Mouse (Mus musculus) erythroid progenitor cell, adult 5-6 weeks (primary cell): ENCODE measurements around the gene Hist1h4b. TPM values are rescaled to one million over a fixed set of nuclear protein-coding genes. Genes with fewer than 3 reads are reported as not detected.
"Not testable (repeated sequence)": the region's sequence is repeated elsewhere in the genome, so short reads cannot be mapped to it uniquely, and the experiment has no call there.

Experiments used
- ATAC-seq: replicated peaks from 2 replicates; pipeline ENCODE4 v1.8.0; 2016; ENCODE audit warnings: moderate number of reproducible peaks, mild to moderate bottlenecking, moderate TSS enrichment, inconsistent platforms; ENCODE audit not compliant: poor library complexity, low FRiP score, severe bottlenecking
- total RNA-seq, 2 experiments: library from RNA; stranded (forward) in 1 of 2; stranded (reverse) in 1 of 2; fragments of 150-400 nt in 1 of 2; fragments of 186-747, 209-891 nt in 1 of 2; gene quantifications; 2 replicates each; pipeline versions ENCODE4 v1.2.3 to v1.2.4; 2015 to 2017; ENCODE audit warnings: low replicate concordance in 2 of 2

Gene Hist1h4b
- total RNA-seq (2015; ENCODE audit: low replicate concordance) (331 and 380 TPM in 2 replicates), total RNA-seq (2017; ENCODE audit: low replicate concordance) (1,134 and 2,811 TPM in 2 replicates)

DNA sequence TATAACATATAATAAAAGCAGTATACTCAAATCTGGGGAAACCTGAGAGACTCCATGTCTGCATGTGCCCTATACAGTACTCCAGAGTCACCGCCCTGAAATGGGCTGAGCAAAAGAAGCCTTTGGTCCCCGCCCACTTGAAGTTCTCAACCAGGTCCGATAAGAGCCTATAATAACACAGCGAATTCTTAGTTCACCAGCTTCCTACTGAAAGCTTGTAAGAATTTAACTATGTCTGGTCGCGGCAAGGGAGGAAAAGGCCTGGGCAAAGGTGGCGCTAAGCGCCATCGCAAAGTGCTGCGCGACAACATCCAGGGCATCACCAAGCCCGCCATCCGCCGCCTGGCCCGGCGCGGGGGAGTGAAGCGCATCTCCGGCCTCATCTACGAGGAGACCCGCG lies at the start of gene Hist1h4b:
Hist1h4b (plus strand) TSS at position 224 of the 400 bp plus-strand sequence.
- ATAC-seq = peak; percentile 43

DNA sequence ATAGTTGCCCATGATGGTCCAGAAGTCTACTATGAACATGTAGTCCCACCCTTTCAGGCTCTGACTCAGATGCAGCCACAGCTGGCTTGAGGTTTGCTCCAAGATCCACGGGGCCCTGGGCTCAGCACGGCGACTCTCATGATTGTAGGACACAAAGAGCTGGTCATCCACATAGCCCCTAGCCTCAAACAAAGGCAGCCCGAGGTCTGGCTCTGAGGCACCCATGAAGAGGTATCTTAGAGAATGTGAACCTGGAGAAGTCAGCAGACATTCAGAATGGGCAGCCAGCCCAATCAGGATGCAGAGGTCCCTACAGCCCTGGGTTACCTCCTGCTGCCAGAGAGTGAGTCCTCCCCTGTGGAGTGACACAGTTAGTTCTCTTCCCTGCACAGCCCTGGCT lies 48.8 kb upstream of the Hist1h4b start:
- ATAC-seq = no peak

DNA sequence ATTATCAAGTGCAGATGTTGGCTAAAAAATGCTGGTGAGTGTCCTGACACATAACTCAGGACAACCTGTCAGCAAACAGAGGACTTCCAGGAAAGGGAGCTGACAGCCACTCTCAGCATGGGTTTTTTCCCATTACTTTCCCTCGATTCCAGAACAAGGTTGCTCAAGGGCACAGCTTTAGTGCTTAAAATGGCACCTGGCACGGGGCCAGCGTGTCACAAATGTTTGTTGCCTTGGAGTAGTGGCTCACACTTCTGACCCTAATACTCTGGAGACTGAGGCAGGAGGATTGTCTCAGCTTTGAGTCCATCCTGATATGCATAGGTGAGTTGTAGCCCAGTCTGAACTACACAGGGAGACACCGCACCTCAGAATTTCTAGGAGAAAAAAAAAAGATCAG lies 48.2 kb upstream of the Hist1h4b start:
- no peak for ATAC-seq

- no peak for ATAC-seq
These were observed 47.0 kb upstream of the Hist1h4b start for GRCm38 (mm10) chr13:23709714-23710373.

DNA sequence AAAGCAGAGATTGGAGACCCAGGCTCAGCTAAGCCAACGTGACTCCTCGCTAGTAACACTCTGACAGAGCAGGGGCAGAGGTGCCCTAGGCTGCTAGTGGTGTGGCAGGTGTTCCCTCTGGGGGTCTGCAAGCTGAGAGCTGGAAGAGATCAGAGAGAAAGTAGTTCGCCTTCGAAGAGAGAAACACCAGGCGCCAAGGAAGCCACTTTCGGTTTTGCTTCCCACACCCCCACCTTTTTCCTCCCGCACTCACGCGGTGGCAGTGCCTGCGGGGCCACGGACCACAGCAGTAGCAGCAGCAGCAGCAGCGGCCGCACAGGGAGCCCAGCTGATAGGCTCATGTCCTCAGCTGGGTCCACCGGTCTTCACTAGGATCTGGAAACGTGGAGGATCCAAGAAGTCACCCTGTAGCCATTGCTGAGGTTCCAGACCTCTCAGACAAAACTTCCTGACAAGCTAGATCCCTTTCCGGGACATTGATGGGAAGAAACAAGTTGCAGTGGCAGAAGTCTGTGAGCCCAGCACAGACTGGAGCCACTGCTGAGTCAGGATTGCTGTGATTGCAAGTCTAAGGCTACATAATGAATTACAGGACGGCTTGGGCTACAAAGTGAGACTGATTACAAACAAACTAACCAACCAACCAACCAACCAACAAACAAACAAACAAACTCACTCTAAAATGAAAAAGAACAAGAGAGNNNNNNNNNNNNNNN lies 46.3 kb upstream of the Hist1h4b start, which contains the start of gene Hfe:
Hfe (minus strand) TSS at position 481 of the 716 bp plus-strand sequence.
- peak; percentile 59 for ATAC-seq

DNA sequence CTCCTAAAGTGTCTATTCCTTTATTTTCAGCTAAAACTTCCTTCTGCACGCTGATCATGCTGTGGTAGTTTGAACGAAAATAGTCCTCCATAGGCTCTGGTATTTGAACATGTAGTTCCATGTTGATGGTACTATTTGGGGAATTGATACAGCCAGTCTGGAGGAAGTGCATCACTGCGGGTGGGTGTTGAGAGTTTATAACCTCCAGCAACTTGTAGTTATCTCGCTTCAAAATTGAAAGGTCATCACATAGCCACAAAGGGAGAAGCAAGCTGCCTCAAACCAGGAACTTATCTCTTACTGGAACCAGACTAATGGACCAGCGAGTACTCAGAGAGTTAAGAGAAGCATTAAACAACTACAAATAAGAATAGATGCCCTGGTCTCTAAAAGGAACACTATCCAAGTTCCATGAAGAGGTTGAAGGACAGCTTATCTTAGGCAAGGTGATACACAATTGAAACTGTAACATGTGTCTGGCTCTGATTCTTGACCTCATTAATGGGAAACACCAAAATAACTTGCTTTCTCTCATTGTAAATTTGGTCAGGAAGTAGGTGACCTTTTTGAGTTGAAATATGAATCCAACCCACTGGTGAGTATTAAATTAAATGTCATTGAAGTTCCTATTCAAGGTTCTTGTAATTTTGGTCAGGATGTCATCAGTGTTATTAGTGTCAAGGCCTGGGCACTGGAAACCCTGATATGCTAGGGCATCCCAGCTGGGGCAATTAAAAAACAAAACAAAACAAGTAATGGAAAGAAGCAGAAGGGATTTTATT lies 40.4 kb upstream of the Hist1h4b start:
- no peak for ATAC-seq

DNA sequence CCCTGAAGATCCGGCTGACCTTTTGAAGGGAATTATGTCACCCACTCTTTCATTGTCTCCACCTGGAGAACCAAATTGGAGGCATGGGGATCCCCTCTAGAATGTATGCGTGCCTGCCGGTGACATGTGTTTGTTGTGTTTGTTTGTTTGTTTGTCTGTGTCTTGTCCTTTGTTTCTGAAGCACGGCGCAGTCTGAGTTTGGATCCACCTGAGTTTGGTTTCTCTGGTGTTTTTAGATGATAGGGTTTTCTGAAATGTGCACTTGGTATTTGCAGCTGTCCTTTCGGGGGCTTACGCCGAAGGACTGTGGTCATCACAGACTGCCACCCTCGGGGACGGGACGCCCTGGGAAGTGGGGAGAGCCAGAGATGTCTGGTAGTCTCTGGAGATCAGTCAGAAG lies 39.6 kb upstream of the Hist1h4b start:
- no peak for ATAC-seq

GRCm38 (mm10) chr13:23717593-23718245 lies 39.1 kb upstream of the Hist1h4b start:
- not testable (repeated sequence) for ATAC-seq

GRCm38 (mm10) chr13:23724239-23724638 lies 32.6 kb upstream of the Hist1h4b start:
- ATAC-seq = no peak

- no peak for ATAC-seq
These were observed 31.6 kb upstream of the Hist1h4b start for GRCm38 (mm10) chr13:23725213-23725612.

- ATAC-seq = peak; percentile 50
These were observed 28.2 kb upstream of the Hist1h4b start for GRCm38 (mm10) chr13:23728472-23729191.

GRCm38 (mm10) chr13:23729192-23729525 lies 27.7 kb upstream of the Hist1h4b start:
- no peak for ATAC-seq

DNA sequence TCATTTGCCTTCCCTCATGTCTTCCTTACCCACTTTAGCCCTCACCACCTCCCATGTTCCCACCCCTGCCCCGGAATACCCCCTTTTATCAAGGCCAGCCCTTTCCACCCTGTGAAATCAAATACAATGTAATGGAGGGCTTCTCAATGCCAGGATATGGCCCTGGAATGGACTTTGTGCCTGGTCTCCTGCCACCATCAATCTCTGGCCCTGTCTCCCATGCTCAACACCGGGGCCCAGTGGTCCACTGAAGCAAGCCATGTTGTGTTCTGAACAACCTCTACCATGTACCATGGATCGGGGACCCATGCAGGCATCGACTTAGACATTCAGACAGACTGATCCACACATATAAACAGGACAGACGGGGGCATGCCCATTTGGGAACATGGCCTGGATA lies 27.1 kb upstream of the Hist1h4b start:
- no peak for ATAC-seq

- ATAC-seq = no peak; the same call in 1 of the 2 replicates
These were observed 26.3 kb upstream of the Hist1h4b start for GRCm38 (mm10) chr13:23730479-23730878.

DNA sequence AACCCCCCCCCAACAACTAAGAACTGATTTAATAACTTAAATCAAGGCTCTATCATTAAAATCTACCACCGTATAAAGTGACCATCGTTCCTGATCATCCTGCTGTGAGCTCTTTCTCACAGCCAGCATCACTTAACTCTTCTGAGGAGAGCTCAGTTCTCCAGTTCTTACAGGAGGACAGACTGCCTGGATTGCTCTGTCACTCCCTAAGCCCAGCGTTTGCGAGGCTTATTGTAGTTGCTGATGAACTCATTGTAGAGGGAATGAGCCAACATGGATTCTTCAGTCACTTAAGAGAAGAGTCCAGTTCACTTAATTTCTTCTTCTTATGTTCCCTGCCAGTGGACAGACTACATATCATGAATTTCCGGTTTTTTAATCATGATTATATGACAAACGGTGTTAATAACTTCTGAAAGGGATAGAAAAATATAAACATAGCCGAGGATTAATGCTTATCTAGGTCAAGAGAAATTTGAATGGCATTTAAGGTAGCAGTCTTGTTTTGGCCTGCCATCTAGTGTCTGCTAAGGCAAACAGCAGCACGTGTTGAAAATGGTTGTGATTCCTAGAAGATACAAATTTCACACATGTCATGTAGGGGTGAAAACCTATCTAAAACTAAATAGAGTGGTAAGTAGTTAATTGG lies 24.5 kb upstream of the Hist1h4b start:
- peak; percentile 87 for ATAC-seq

GRCm38 (mm10) chr13:23737091-23737490 lies 19.7 kb upstream of the Hist1h4b start:
- no peak for ATAC-seq

DNA sequence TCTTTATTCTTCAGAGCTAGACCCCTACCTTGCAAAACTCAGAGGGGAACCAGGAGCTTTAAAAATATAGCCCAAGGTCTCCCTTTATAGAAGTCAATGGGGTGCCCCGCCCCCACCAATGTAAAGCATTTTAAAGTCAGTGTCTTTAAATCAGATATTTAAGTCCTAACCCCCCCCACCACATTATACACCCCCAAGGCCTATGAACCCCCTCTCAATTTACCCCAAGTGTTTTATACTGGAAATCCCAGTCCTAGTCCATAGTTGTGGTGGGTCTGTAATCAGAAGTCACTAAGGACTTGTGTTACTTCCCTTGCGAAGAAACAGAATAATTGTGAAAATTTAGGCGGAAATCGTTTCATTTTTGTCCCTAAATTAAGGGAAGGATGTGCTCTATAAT lies 18.8 kb upstream of the Hist1h4b start:
- no peak for ATAC-seq

DNA sequence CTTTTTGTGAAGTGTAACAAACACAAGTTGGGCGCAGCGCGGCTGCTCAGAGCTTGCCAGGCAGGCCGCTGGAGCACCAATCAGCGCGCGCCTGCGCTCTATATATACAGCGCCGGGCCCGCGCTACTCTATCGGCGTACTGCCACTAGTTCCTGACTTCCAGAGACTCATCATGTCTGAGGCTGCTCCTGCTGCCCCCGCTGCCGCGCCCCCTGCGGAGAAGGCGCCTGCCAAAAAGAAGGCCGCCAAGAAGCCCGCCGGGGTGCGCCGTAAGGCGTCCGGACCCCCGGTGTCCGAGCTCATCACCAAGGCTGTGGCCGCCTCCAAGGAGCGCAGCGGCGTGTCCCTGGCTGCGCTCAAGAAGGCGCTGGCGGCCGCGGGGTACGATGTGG lies 18.1 kb upstream of the Hist1h4b start, which contains the start of gene Hist1h1c:
Hist1h1c (plus strand) TSS at position 132 of the 392 bp plus-strand sequence.
- ATAC-seq = peak; percentile 63
